Mouse (Mus musculus) liver, adult 2 months (tissue): ENCODE data around the gene Pitpna. TPM values are rescaled to one million over a fixed set of nuclear protein-coding genes. Genes with fewer than 3 reads are reported as not detected.
A peak's percentile ranks its signal among the peaks of the same experiment; 100 is the strongest.

Source experiments
- DNase-seq: peaks from one replicate; pipeline ENCODE4 v3.0.0-alpha.2; 2011; ENCODE audit warnings: low read depth, low spot score; ENCODE audit errors: extremely low read depth
- H3K27ac ChIP-seq: fragments of 200-500 bp; replicated peaks from 2 replicates; pipeline ENCODE4 v1.5.1; 2012; ENCODE audit warnings: low read depth, mild to moderate bottlenecking, control low read depth, inconsistent platforms, low read length; ENCODE audit not compliant: insufficient read depth
- H3K27me3 ChIP-seq: fragments of 200-500 bp; 2 replicates; pipeline ENCODE4 v1.6.1; 2012; ENCODE audit warnings: mild to moderate bottlenecking, moderate library complexity, low read length, inconsistent platforms; ENCODE audit not compliant: control insufficient read depth, insufficient read depth
- H3K36me3 ChIP-seq: fragments of 200-500 bp; 2 replicates; pipeline ENCODE4 v1.6.1; 2012; ENCODE audit warnings: low read length, inconsistent platforms; ENCODE audit not compliant: control insufficient read depth, insufficient read depth
- H3K4me1 ChIP-seq: fragments of 200-500 bp; 2 replicates; pipeline ENCODE4 v1.6.1; 2011; ENCODE audit warnings: low read length; ENCODE audit not compliant: control insufficient read depth, insufficient read depth
- H3K4me3 ChIP-seq: fragments of 200-500 bp; 2 replicates; pipeline ENCODE4 v1.5.1; 2011; ENCODE audit warnings: low read depth, mild to moderate bottlenecking, control low read depth, low read length, moderate library complexity; ENCODE audit not compliant: insufficient read depth
- H3K79me2 ChIP-seq: fragments of 200-500 bp; 2 replicates; pipeline ENCODE4 v1.6.1; 2012; ENCODE audit warnings: inconsistent platforms, mild to moderate bottlenecking, low read length, moderate library complexity; ENCODE audit not compliant: control insufficient read depth, insufficient read depth
- H3K9ac ChIP-seq: fragments of 200-500 bp; 2 replicates; pipeline ENCODE4 v1.6.1; 2012; ENCODE audit warnings: low read depth, mild to moderate bottlenecking, control low read depth, inconsistent platforms, low read length
- CTCF ChIP-seq: fragments of 200-500 bp; IDR thresholded peaks from 2 replicates; pipeline ENCODE4 v1.5.1; 2011; ENCODE audit warnings: low read depth, low read length, control low read depth
- POLR2A ChIP-seq: fragments of 200-500 bp; IDR thresholded peaks from 2 replicates; pipeline ENCODE4 v1.6.1; 2011; ENCODE audit warnings: low read length, control low read depth; ENCODE audit not compliant: insufficient read depth; ENCODE audit errors: extremely low read depth
- WGBS: fragments of 180-500 bp; shearing (Covaris S2); methylation state at CpG from one replicate; pipeline ENCODE4 v1.1.7; 2018; 5-methylcytosine and 5-hydroxymethylcytosine counted together
- polyA plus RNA-seq: library from polyadenylated mRNA; depleted of rRNA; stranded (reverse); fragments of >200 nt; gene quantifications from 2 replicates; pipeline ENCODE4 v1.2.3, GENCODE M21; 2012
- total RNA-seq: library from RNA; depleted of rRNA; stranded (reverse); fragments of >200 nt; gene quantifications from 2 replicates; pipeline ENCODE4 v1.2.3, GENCODE M21; 2014

Pitpna gene
- total and polyA plus RNA-seq, 2 experiments, result 21.0 to 28.9 TPM

DNA sequence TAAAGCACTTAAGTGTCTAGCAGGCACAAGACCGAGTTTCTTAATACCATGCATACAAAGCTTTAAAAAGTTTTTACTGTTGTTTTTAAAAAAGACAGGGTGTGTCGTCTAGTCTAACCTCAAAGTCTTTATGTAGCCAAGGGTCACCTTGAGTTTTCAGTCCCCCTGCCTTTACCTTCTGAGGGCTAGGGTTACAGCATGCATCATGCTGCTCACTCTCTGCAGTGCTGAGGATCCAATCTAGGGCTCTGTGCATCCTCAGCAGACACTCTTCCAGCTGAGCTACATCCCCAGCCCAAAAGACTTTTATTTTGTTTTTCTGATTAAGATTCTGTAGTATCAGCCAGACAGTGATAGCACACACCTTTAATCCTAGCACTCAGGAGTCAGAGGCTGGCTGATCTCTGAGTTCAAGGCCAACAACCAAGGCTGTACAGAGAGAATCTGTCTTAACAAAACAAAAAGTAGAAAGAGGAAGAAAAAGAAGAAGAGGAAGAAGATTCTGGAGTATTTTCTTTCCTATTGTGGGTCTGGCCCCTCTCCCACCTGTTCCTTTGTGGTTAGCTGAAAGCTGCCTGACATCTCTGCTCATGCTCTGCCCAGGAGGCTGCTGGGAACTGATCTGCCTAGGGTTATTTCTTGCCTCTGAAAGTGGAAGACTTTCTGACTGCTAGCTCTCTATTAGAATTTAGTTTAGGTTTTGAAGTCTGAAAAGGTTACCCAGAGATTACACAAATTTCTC is 34.9 kb downstream of the Pitpna start:
- Histone ChIP-seq H3K27me3 (no peaks in the 10 kb centered on the region), H3K9ac (no peak overlapping the region), H3K4me1 (peaks cover 8% of the 10 kb centered on the region), H3K36me3 (peaks cover 33% of the 10 kb centered on the region), H3K79me2 (no peaks in the 10 kb centered on the region), H3K27ac (no peak overlapping the region), H3K4me3 (no peak overlapping the region)
- no peak for DNase-seq
- TF ChIP-seq CTCF, result no peak
- TF ChIP-seq POLR2A, result no peak
- WGBS, result 97% methylated on average over 2 of the region's 2 CpGs

DNA sequence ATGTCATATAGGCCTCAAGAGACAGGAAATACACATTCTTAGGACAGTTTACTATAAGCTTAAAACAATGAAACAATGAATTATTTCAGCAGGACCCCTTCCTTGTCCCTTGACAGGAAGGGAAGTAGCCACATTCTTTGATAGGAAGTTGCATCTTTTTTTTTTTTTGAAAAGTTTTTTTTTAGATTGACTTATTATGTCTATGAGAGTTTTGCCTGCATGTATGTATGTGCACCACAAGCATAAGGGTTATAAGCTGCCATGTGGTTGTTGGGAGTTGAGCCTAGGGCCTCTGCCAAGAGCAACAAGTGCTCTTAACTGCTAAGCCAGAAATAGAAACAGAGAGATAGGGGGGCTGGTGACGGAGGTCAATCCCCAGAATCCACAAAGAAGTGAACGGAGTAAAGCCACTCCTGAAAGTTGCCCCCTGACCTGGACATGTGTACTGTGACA is 36.2 kb downstream of the Pitpna start:
- no peaks in the 10 kb centered on the region for H3K79me2 ChIP-seq
- peak overlapping the region; percentile 17 for H3K27ac ChIP-seq
- H3K4me3 ChIP-seq, result no peak overlapping the region
- H3K36me3 ChIP-seq, result peaks cover 27% of the 10 kb centered on the region
- TF ChIP-seq CTCF (no peak), POLR2A (no peak)
- no peak for DNase-seq
- H3K27me3 ChIP-seq, result no peaks in the 10 kb centered on the region
- H3K9ac ChIP-seq, result no peak overlapping the region
- H3K4me1 ChIP-seq, result peaks cover 8% of the 10 kb centered on the region
- WGBS, result 78% methylated on average over 2 of the region's 2 CpGs

DNA sequence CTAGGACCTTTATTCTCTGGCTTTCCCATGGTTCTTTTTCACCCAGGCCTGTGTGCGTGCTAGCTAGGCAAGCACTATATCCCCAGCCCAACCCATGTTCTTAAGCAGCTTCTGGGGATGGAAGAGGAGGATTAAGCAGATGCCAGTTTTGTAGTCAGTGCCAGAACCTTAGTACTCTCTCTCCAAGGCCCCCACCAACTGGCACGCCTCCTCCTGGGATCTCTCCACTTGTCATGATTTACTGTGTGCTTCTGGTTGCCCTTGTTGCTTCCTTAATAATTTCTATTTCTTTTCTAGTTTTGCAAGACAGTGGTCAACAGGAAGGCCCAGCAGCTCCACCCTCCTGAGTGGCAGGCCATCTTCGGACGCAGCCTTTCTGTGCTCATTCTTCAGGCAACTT is 37.9 kb downstream of the Pitpna start:
- Histone ChIP-seq H3K4me1 (peaks cover 3% of the 10 kb centered on the region), H3K27ac (no peak overlapping the region), H3K9ac (no peak overlapping the region), H3K36me3 (peaks cover 16% of the 10 kb centered on the region; the same call in 1 of the 2 replicates), H3K79me2 (no peaks in the 10 kb centered on the region), H3K4me3 (no peak overlapping the region), H3K27me3 (no peaks in the 10 kb centered on the region)
- TF ChIP-seq CTCF, result no peak
- no peak for TF ChIP-seq POLR2A
- WGBS, result 81% methylated on average over 4 of the region's 4 CpGs
- DNase-seq, result no peak

DNA sequence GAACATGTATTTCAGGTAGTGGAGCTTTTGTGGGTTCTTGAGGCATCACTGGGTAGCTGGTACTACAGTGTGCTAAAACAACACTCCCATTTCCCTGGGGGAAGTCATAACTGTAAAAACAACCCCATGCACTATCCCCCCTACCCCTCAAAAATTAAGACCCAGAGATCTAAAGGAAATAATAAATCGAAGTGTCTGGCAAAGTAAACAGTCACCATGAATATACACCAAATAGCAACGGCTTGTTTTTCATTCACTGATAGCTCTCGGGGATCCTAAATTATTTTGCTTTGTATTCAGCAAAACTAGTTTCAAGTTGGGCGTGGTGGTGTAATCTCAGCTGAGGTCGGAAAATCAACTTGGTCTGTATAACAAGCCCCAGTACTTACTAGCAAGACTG is 42.2 kb downstream of the Pitpna start:
- H3K4me3 ChIP-seq, result peak overlapping the region; percentile 71; the same call in 1 of the 2 replicates
- no peak overlapping the region for H3K9ac ChIP-seq
- TF ChIP-seq POLR2A (no peak), CTCF (no peak)
- H3K27ac ChIP-seq, result no peak overlapping the region
- H3K4me1 ChIP-seq, result peaks cover 3% of the 10 kb centered on the region; the same call in 1 of the 2 replicates
- DNase-seq, result no peak
- H3K79me2 ChIP-seq, result peaks cover 3% of the 10 kb centered on the region; the same call in 1 of the 2 replicates
- peaks cover 15% of the 10 kb centered on the region; the same call in 1 of the 2 replicates for H3K36me3 ChIP-seq
- 6% methylated on average over 5 of the region's 5 CpGs for WGBS
- no peaks in the 10 kb centered on the region for H3K27me3 ChIP-seq

DNA sequence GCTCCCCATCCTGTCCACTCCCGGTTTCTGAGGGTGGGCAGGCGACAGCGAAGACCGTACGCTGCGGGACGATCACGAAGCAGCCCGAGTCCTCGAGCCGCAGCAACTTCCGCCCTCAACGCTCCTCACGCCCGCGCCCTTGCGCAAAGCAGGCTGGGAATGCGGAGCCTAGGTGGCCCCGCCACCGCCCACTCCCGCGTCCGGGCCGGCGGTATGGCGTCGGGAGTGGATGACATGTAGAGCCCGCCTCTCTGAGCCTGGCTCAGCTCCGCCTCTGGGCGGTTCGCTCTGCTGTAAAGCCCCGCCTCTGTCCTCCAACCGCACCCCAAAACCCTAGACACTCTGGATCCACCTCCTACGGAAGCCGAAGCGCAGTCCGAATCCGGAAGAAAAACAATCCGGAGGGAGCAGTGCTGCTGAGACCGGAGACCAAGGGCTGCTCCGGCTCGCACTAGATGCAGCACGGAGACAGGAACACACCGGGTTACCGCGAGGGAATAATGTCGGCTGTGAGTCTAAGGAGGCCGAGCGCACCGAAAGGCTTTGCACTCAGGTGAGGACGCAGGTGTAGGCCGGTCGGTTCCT is 42.8 kb downstream of the Pitpna start, which contains the start of gene Inpp5k:
TSS of gene Inpp5k (plus strand) at position 344 of the 585 bp plus-strand sequence.
- H3K36me3 ChIP-seq, result peaks cover 9% of the 10 kb centered on the region; the same call in 1 of the 2 replicates
- DNase-seq, result peak; percentile 94
- WGBS, result 1% methylated on average over 53 of the region's 53 CpGs

More for the DNA sequence above, 42.8 kb downstream of the Pitpna start, which contains the start of gene Inpp5k:
- Histone ChIP-seq H3K4me1 (peaks cover 3% of the 10 kb centered on the region; the same call in 1 of the 2 replicates), H3K9ac (peak within 1 kb of the TSS; percentile 76), H3K4me3 (peak within 1 kb of the TSS; percentile 72), H3K79me2 (peaks cover 3% of the 10 kb centered on the region; the same call in 1 of the 2 replicates), H3K27ac (peak within 1 kb of the TSS; percentile 19), H3K27me3 (no peaks in the 10 kb centered on the region)
- TF ChIP-seq CTCF (no peak), POLR2A (peak; percentile 73)
